Mouse (Mus musculus): ENCODE measurements at regions not wholly inside any gene's neighbourhood (a gene's known extent, or its start where the extent isn't known, plus 50 kb on each side); places are given as distances from the start of the nearest gene placed in this dataset.
A peak's percentile ranks its signal among the peaks of the same experiment; 100 is the strongest.

DNA sequence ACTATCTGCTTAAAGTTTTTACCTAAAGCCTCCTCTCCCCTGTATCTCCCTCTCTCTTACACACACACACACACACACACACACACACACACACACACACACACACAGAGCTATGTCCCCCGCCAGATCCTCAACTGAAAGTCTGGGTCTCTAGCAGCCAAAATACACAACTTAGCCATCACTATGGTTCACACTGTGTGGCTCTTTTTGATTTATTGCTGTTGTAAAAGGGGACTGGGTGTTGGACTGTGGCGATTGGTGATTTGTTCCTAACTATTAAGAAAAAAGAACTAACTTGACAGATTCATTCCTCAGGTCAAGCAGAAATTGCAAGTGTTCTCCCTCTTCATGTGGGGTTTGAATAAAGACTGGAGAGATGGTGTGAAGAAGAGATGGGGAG lies 278.2 kb downstream of the Ccdc91 start:
- no peak for ATAC-seq (ENCODE audit: poor library complexity, severe bottlenecking)

DNA sequence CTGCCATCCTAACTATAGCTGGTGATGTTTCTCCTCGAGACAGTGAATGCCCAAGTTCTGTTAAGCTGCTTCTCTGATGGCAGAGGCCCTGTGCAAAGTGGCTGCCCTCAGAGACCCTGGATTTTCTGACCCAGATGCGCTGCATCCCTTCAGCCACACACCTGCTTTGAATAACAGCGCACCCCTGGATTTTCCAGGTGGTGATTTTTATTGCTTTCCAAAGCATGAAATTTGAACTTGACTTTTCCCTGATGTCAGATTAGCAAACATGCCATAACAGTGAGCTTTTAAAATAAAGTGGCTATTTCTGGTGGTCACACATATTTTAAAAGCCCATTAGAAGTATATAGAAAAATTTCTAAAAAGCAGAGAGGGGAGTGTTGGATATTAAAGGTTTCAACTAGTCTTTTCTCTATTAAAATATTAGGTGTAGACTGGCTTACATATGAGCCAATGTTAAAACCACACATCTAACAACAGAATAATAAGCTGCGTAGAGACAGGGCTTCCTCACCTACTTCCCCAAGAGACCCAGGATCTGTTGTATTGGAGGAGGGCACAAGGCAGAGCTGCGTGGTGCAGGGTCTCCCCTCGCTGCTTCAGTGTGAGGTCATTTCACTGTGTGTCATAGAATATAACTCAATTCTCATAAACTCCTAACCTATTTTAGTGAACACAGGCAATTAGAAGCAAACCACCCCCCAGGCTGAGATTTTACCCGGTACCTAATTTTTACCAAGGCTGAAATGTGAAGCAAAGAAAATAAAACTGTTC lies 280.3 kb downstream of the Ccdc91 start:
- ATAC-seq (ENCODE audit: poor library complexity, severe bottlenecking): no peak

DNA sequence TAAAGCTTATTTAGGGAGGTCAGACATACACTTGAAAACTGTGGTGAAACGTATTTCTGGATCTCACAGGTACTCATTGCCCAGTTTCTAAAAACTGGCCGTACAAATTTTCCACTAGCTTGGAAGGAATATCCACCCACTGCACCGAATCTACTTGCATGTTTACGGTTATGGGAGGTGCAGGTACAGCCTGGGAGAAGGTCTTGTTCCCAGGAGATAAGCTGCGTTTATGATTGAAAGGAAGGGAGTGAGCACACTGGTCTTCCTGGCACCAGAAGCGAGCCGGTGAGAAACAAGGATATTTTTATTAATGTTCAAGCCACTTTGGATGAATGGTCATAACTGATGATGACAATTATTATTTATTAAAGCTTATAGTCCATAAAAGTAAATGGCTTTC lies 283.9 kb downstream of the Ccdc91 start:
- no peak for ATAC-seq (ENCODE audit: poor library complexity, severe bottlenecking)

DNA sequence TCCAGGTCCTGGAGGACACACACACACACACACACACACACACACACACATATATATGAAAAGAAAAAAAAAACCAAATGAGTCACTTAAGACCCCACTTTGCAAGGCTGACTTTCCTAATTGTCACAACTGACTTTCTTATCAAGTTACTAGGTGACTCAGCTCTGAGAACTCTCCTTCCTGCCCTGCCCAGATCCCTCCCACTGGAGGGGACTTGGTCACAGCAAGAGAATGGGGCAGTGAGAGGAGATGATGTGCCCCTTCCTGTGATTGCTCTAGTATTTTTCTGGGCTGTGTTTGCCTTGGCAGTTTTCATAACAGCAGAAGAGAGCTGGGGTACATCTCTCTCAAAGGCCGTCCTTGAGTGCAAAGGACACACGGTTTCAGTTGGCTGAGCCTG lies 284.5 kb downstream of the Ccdc91 start:
- no peak for ATAC-seq (ENCODE audit: poor library complexity, severe bottlenecking)

DNA sequence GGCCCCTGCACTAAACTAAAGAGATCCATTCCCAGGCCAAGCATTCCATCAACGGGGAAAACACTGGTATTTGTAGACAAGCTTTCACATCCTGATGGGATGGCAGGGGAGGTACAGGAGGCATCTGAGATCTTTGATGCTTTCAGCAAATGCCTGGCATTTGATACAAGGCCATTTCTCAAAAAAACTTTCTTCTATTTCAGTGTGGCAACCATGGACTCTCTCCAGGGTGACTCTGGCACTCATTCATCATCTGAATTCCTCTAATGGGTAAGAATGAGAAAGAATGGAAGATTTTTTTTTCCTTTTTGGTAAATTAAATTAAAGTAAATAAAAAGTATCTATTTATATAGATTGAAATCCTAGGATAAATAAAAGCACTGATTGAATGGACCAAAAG lies 281.8 kb upstream of the Far2 start:
- ATAC-seq (ENCODE audit: poor library complexity, severe bottlenecking): no peak

DNA sequence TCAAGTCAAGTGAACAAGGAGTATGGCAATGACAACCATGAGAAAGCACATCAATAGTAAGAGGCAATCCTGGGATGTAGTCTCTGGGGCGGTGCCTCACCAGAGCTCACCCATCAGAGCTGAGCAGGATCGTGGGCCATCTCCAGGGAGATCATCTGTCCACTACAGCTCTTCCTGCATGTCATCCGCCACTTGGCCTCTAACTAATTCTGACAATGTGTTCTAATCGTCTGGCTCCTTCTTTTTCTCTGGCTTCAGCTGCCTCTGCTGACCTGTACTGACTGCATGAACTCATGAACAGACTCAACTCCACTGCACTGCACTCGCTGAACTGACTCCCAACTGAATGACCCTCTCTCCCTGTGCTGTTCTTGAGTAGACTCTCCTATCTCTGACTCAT lies 277.9 kb upstream of the Far2 start:
- no peak for ATAC-seq (ENCODE audit: poor library complexity, severe bottlenecking)

DNA sequence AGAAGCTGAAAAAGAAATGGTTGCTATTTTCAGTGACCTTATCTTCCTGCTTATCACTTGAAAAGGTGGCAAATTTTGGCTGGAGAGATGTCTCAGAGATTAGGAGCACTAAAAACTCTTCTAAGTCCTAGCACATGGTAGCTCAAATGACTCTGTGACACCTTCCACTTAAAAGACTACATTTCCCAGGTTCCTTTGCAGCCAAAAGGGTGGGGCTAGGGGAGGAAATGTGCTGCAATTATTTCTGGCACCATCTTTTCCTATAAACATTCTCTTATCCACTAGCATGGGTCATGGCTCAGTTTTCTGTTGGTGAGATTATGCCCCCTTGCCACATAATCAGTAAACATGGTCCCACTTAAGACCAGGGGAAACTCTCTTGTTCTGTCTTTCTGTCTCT lies 277.0 kb upstream of the Far2 start:
- ATAC-seq (ENCODE audit: poor library complexity, severe bottlenecking): no peak

DNA sequence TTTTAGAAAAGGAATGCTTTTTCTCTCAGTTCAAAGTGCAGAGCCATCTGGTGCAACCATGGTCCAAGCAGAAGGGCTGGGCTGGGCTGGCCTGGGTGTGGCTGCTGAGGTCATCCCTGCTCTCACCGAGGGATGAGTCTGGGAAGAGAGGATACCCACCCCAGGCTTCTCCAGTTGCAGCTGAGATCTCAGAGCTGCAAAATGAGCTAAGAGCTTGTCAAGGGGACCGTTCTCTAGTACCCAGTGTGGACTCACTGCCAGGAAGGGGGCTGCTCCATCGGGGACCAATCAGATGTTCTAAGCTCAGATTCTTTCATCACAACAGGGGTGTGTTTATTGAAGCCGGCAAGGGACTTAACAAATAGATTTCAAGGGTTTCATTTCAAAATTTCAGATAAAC lies 275.6 kb upstream of the Far2 start:
- no peak for ATAC-seq (ENCODE audit: poor library complexity, severe bottlenecking)

DNA sequence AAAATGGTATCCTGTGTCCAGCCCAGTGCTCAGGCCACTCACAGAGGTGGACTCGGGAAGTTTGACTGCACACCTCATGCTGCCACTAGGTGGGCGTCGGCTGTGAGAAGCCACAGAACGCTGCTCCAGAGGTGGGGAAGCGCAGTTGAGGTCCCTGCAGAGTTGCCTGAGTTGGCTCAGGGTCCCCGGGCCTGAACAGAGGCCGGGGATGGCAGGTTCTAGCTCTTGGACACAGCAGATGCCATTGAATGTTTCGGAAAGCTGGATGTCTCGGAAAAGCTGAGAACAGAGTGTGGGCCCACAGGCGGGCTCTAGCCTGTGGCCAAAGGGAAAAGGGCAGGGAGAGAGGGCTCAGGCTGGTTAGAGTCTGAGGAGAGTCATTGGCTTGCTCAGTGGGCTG lies 273.2 kb upstream of the Far2 start:
- ATAC-seq (ENCODE audit: poor library complexity, severe bottlenecking): no peak

DNA sequence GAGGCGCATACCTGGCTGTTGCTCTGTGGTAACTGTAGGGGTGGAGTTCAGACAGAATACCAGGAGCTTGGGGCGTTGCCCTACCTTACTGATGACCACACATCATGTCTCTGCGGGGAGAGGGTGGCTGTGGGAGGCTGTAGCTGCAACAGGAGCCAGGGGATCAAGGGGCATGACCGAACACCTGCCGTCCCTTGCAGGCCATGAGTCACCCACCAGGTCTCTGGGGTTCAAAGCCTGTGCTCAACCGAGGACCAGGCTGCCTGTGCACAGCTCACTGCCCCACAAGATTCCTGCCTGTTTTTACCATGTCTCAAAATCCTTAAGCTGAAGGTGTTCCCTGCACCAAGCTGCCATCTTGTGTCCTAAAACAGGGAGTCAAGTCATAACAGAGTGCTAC lies 272.4 kb upstream of the Far2 start:
- no peak for ATAC-seq (ENCODE audit: poor library complexity, severe bottlenecking)

DNA sequence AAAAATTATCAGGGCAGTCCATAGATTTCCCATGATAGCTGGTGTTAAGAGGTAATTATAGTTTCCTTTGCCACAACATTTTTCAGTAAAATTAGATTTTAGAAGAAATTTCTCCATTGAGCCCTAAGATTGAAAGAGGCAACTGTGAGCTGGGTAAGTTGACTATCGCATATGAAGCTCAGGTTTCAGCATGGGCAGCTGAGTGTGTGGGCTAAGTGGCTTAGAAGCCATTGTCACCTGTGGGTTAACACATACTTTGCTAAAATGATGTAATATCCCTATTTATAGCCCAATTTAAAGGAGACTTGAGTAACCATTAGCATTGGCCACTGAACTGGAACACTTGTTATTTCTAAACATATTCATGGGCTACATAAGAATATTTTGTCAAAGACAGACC lies 267.6 kb upstream of the Far2 start:
- ATAC-seq (ENCODE audit: poor library complexity, severe bottlenecking): no peak

DNA sequence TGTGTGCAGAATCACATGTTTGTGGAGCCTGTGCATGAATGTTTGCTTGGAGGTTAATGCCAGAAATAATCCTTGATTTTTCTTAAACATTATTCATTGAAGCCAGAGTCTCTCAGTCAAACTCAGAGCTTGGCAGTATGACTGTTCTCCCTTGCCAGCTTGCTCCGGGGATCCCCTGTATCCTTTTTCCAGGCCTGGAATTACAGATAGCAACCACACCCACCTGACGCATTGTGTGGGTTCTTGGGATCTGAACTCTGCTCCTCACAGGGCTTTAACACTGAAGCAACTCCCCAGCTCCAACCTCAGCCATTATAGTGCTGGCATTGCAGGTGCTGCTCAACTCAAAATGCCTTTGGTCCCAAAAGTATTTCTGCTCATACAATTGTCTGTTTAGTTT lies 262.8 kb upstream of the Far2 start:
- ATAC-seq (ENCODE audit: poor library complexity, severe bottlenecking): no peak

DNA sequence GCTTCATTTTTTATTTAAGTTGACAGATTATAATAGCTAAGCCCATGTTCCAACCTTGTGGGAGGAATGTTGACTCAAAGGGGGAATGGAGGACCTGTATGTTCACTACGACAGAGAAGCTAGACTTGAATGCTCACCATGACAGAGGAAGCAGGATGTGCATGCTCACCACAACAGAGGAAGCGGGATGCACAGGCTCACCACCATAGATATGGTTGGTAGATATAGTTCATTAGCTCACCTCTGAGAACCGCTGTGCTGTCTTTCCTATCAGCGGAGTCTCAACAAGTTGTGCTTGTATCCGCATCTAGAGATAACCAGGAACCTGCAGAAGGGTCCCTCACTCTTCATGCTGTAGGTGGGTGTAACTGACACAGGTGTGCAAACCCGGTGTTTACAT lies 262.2 kb upstream of the Far2 start:
- peak; percentile 59 for ATAC-seq (ENCODE audit: poor library complexity, severe bottlenecking)

DNA sequence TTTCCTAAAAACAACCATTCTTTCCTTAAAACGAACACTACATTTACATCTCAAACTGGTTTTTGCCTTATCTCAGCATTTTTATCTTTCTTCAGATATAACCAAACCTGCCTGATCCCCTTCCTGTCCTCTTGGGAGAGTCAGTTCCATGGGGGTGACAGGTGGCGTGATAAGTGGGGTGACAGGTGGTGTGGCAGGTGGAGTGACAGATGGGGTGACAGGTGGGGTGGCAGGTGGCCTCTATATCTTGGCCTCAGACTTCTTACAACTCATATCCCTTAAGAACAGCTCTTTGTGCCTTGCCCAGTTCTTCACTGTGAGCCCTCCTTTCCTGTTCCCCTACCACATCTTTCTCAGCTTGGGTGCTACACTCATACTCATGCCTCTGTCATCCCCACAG lies 259.0 kb upstream of the Far2 start:
- ATAC-seq (ENCODE audit: poor library complexity, severe bottlenecking): no peak

DNA sequence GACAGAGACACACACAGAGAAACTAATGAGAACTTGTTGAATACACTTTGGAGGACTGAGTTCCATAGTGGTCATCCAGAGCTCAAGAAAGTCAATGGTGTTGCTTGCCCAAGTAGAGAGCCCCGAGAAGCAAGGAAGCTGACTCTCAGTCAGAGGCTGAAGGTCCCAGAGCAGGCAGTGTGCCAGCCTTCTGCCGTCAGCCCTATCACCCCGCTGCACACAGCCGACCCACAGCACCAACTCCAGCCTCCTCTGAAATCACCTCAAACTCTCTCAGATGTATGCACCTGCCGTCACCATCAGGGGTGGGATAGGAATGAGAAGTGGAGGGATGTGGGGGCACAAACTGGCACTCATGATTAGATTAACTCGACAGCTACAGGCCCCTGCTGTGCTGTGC lies 257.9 kb upstream of the Far2 start:
- ATAC-seq (ENCODE audit: poor library complexity, severe bottlenecking): no peak

DNA sequence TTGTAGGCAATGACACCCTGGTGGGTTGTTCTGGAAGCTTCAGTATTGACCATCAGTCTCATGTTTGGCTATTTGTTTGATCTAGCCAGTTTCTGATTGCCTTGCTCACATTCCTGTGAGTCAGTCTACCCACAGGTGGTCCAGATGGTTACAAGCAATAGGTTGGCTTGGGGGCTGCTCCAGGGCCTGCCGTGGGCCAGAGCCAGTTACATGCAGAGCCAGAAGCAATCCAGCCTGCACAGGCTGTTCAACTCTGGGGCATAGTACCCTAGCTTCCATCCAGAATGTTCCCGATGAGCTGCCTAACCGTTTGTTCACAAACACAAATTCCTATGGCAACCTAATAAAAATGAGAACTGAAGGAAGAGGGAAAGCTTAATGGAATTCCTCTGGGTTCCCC lies 253.2 kb upstream of the Far2 start:
- ATAC-seq (ENCODE audit: poor library complexity, severe bottlenecking): no peak

DNA sequence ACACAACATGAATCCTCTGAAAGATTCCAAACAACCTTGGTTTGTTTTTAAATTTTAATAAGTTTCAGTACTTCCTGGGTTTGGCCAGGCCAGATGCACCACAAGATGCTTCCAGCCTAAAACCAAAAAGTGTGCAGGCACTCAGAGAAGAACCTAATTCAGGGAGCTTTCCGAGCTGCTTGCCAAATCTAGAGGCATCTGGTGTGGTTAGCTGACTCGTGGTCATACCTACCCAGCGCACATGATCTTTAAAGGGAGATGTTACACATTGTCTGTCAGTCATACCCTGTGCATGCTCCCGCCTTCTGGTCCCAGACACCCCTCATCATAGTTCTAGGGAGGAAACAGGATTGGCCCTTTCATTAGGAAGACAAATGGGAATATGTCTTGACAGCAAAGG lies 252.7 kb upstream of the Far2 start:
- ATAC-seq (ENCODE audit: poor library complexity, severe bottlenecking): no peak

DNA sequence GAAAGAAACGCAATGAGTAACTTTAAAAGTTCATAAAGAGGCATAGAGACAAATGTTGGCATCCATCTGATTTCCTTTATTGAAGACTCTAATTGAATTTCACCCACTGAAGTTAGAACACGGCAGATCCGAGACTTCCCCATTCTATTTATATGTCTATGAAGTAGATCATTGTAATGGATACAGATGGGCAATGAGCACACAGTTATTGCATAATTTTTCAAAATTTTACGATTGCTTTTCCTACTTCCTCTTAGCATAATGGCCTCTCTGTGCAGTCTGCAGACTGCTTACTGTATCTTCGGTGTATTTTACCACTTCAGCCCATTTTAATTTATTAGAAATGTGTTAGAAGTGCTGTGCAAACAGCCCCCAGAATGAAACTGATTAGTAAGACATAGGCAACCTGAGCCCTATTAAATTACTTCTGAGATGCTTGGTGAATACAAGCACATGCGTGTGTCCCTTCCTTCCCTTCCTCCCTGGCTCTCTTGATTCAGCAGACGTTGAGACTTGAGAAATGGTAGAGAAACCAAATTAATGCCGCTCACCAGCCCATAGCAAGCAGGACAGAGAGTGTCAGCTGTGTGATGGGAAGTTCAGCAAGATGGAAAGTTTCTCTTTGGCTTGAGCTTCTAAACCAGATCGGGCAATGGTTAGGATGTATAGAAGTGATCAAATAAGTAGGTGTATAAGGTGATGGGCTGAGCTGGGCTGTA lies 247.9 kb upstream of the Far2 start:
- ATAC-seq (ENCODE audit: poor library complexity, severe bottlenecking): peak; percentile 84

DNA sequence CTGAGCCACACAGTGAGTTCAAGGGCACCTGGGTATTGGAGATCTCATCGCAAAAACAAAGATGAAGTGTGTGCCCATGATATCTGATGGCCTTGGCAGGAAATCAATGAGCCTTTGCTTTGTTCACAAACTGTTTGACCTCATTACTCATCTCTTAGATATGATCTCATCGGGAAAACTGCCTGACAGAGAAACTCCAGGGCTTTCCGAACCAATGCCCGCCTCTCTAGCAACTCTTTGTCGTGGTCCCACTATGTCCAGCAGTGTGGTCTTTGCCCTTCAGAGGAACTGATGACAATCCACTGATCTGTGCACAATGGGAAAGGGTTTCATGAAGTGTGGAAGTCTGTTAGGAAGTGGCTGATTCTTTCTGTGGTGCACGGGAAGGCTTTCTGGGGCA lies 247.2 kb upstream of the Far2 start:
- ATAC-seq (ENCODE audit: poor library complexity, severe bottlenecking): no peak

DNA sequence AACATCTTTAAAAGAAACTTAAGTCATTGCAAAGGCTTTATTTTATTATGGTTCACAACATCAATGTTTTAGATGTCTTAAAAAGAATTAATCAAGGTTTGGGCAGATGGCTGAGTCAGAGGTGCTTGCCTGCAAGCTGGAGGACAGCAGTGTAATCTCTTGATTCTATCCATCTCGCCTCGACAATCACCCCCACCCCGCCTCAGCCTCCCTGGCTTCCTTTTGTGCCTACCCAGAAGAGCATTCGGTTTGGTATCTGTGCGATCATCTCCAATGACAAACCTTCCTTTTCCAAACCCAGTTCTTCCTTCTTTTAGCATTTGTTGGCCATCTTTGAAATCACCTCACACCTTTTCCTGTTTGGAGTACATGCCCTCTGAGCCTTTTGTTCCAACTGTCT lies 246.2 kb upstream of the Far2 start:
- no peak for ATAC-seq (ENCODE audit: poor library complexity, severe bottlenecking)

DNA sequence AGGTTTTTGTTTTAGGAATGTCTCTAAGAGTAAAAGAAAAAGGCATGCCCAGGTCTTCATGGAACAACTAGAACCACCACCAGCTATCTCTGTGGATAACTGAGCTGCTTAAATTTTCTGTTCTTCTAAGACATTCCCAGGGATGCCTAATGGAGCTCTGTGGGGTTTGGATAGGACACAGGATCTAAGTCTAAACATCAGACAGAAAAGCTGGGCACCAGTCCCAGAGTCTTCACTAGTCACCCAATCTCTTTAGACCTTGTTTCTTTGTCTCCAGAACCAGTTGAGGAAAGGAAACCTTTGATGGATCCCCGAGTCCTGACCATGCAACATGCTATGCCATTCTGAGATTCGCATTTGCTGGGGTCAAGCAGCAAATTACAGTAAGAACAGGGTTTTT lies 243.2 kb upstream of the Far2 start:
- no peak for ATAC-seq (ENCODE audit: poor library complexity, severe bottlenecking)

DNA sequence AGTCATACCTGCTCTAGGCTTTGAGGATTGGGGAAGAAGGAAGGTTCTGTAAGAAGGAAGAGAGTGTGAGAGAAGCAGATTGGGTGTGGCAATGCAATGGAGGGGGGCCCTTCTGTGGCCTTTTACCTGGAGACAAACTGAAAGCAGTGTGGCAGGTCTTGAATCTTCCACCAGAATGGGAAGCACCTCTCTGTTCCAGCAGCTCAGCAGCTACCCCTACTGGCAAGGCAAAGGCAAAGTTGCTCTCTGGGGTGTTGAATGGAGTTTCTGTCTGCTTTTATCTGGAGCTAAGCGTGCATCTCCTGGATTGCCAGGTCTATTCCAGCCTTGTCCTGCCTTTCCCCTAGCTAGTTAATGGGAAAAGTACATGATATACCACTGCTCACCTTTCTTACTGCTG lies 236.3 kb upstream of the Far2 start:
- ATAC-seq (ENCODE audit: poor library complexity, severe bottlenecking): peak; percentile 70

DNA sequence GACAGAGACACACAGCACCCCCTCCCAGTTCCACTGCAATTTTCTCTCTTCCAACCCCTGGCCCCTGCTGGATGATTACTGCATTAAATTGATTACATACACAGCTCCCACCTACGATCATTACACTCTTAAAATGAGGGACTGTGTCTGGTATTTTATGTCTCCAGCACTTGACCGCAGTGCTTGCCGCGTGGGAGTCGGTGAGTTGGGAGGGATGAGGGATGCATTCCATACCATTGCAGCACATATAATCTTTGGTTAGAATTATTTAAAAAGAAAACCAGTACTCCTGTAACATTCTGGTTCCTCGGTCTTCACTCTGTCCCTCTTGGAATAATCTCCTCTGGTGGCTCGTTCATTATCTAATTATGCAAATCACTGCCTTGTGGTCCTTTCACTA lies 230.2 kb upstream of the Far2 start:
- no peak for ATAC-seq (ENCODE audit: poor library complexity, severe bottlenecking)

Data from megakaryocyte, adult 5-6 weeks (primary cell).